Mouse (Mus musculus) forebrain, embryonic 16.5 days (tissue): ENCODE measurements around the gene Uchl4. TPM values are rescaled to one million over a fixed set of nuclear protein-coding genes. Genes with fewer than 3 reads are reported as not detected.

Experiments
- ATAC-seq: fragments of 200-750 bp; cut with Nextera tagmentation; 2 replicates; pipeline ENCODE4 v1.8.0; 2017; ENCODE audit warnings: mild to moderate bottlenecking, moderate library complexity
- H3K27ac ChIP-seq: fragments of 300-500 bp; sonication (generic); 2 replicates; pipeline ENCODE4 v1.5.1; 2014; ENCODE audit warnings: low read length, control low read depth
- H3K27me3 ChIP-seq: fragments of 300-500 bp; sonication (generic); replicated peaks from 2 replicates; pipeline ENCODE4 v1.6.1; 2014; ENCODE audit warnings: low read length; ENCODE audit not compliant: control insufficient read depth, insufficient read depth
- H3K36me3 ChIP-seq: fragments of 300-500 bp; sonication (generic); 2 replicates; pipeline ENCODE4 v1.6.1; 2014; ENCODE audit not compliant: control insufficient read depth, insufficient read depth
- H3K4me1 ChIP-seq: fragments of 300-500 bp; sonication (generic); replicated peaks from 2 replicates; pipeline ENCODE4 v1.6.1; 2014; ENCODE audit warnings: low read length; ENCODE audit not compliant: control insufficient read depth, insufficient read depth
- H3K4me2 ChIP-seq: fragments of 300-500 bp; sonication (generic); 2 replicates; pipeline ENCODE4 v1.6.1; 2014; ENCODE audit warnings: mild to moderate bottlenecking, low read length, control low read depth
- H3K4me3 ChIP-seq: fragments of 300-500 bp; sonication (generic); replicated peaks from 2 replicates; pipeline ENCODE4 v1.5.1; 2014; ENCODE audit warnings: mild to moderate bottlenecking, low read length, control low read depth
- H3K9ac ChIP-seq: fragments of 300-500 bp; sonication (generic); replicated peaks from 2 replicates; pipeline ENCODE4 v1.6.1; 2014; ENCODE audit warnings: low read depth, low read length, control low read depth
- H3K9me3 ChIP-seq: fragments of 300-500 bp; sonication (generic); 2 replicates; pipeline ENCODE4 v1.6.1; 2016; ENCODE audit warnings: low read length; ENCODE audit not compliant: control insufficient read depth
- WGBS: fragments of 180-500 bp; shearing (Covaris S2); extraction: QIAGEN DNeasy Blood & Tissue Kit; methylation state at CpG from one replicate; pipeline ENCODE4 v1.1.7; 2014; 5-methylcytosine and 5-hydroxymethylcytosine counted together
- microRNA-seq: library from miRNA; unstranded; fragments of <30 nt; microRNA quantifications from one replicate; pipeline ENCODE4, GENCODE M21; 2017
- polyA plus RNA-seq: library from polyadenylated mRNA; unstranded; fragments of >200 nt; fragmentation: Nextera tagmentation; extraction: Ambion mirVana; gene quantifications from 2 replicates; pipeline ENCODE4 v1.2.1, GENCODE M21; 2015

Gene Uchl4
- polyA plus RNA-seq, 1 experiment from 2014 or later: 2.4 TPM

DNA sequence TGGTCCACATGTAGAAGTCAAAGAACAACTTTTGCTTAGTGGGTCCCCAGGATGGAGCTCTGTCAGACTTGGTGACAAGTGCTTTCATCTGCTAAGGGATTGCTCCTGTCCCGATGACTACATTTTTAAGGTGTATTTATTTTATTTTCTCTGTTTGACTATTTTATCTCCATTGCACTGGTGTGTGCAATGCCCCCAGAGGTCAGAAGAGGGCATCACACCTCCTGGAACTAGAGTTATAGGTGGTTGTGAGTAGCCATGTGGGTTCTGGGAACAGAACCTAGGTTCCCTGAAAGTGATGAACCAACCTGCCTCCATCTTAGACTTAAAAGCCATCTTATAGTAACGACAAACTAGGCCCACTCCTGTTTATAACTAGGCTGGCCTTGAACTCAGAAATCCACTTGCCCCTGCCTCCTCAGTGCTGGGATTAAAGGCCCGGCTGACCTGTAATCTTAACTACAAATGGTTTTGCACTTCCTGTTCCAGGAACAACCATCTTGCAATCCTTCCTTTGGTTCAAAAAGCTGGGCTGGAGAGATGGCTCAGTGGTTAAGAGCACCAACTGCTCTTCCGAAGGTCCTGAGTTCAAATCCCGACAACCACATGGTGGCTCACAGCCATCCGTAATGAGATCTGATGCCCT is 43.8 kb downstream of the Uchl4 start:
- no peak for ATAC-seq
- Histone ChIP-seq H3K27me3 (no peaks in the 10 kb centered on the region), H3K4me3 (no peak overlapping the region), H3K36me3 (no peaks in the 10 kb centered on the region), H3K9me3 (no peaks in the 10 kb centered on the region), H3K4me2 (no peak overlapping the region), H3K27ac (no peak overlapping the region), H3K9ac (no peak overlapping the region), H3K4me1 (peaks cover 9% of the 10 kb centered on the region)
- WGBS: 94% methylated on average over 6 of the region's 6 CpGs

DNA sequence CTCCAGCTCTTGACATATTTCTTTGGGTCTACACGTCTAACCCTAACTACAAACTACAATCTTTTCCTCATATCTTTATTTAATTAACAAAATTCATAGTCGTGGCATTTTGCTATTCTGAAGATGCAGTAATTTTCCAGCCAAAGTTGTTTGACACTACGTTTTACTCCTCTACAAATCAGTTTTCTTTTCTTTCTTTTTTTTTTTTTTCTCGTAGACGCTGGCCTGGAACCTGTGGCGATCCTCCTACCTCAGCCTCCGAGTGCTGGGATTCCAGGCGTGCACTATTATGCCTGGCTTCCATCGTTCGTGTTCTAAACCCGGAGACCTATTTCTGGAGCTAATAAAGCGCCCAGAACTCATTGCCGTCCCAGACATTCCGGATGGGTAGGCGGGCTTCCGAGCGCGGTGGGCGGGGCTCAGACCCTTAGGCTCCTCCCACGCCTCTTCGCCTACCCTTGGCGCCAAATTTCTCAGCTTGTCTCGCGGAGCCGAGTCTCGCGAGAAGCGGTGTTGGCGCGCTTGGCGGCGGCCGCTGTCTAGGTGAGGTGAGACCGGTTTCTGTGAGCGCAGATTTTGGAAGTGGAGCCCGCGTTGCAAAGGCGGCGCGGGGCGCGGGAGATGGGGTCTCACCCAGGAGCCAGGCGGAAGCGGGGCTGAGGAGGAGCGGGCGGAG is 46.2 kb downstream of the Uchl4 start, which contains the start of gene Tipin:
Tipin (plus strand) TSS at position 477 of the 676 bp plus-strand sequence.
- Histone ChIP-seq H3K4me1 (peaks cover 9% of the 10 kb centered on the region), H3K27ac (peak within 1 kb of the TSS; percentile 91), H3K4me2 (peak within 1 kb of the TSS; percentile 75), H3K9me3 (no peaks in the 10 kb centered on the region), H3K9ac (peak within 1 kb of the TSS; percentile 95), H3K36me3 (no peaks in the 10 kb centered on the region), H3K4me3 (peak within 1 kb of the TSS; percentile 91), H3K27me3 (no peaks in the 10 kb centered on the region)
- 3% methylated on average over 46 of the region's 46 CpGs for WGBS
- ATAC-seq: peak; percentile 98

DNA sequence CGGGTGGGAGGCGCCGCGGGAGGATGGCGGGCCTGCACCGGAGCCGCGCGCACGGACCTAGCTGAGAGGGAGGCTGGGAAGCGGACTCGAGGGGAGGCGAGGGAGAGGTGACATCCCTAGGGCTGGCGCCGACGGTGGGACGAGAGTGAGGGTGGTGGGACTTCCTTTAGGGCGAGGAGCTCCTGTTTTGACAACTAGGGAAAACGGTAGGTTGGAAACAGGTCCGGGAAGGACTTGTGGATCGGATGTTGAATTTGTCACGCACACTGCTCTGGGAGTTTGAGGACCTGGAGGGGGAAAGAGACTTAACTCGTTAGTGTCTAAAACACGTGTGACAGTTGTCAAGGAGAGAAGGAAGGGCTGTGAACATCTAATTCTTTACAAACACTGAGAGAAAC is 46.8 kb downstream of the Uchl4 start:
- Histone ChIP-seq H3K4me3 (peak overlapping the region; percentile 91), H3K4me2 (peak overlapping the region; percentile 75), H3K4me1 (peaks cover 9% of the 10 kb centered on the region), H3K9ac (peak overlapping the region; percentile 95), H3K27ac (peak overlapping the region; percentile 91), H3K9me3 (no peaks in the 10 kb centered on the region), H3K27me3 (no peaks in the 10 kb centered on the region), H3K36me3 (no peaks in the 10 kb centered on the region)
- ATAC-seq: peak; percentile 92
- under 1% methylated on average over 24 of the region's 24 CpGs for WGBS

DNA sequence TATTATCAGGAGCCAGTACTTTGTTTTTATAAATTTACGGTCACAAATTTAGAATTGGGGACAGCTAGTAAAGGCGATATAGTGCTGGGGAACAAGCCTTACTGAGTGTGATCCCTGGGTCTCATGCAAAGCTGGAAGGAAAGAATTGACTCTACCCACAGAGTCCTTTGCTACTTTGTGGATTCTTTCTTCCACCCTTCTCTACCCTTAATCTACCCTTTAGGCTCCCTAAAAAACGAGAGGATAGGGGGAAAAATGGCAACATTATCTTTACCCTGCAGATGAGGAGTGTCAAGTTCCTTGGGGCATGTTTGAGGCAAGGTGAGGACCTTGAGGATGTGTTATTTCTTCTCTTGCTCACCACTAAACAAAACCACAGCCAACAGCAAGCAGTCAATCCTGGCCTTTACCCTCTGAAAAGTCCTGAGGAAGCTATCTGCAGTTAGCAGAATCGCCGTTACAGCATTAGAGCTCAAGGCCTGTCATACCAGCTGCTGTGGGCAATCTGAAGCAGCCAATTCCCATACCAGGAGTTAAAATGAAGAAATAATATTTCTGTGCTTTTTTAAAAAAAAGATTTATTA is 47.5 kb downstream of the Uchl4 start:
- Histone ChIP-seq H3K4me2 (peak overlapping the region; percentile 75), H3K4me1 (peaks cover 9% of the 10 kb centered on the region), H3K27me3 (no peaks in the 10 kb centered on the region), H3K9ac (peak overlapping the region; percentile 95), H3K9me3 (no peaks in the 10 kb centered on the region), H3K4me3 (peak overlapping the region; percentile 91), H3K36me3 (no peaks in the 10 kb centered on the region), H3K27ac (no peak overlapping the region)
- no peak for ATAC-seq
- 65% methylated on average over 5 of the region's 5 CpGs for WGBS

Small RNA genes lying within 50 kb of the gene (microRNA-seq; reads per million reads assigned to microRNA genes)
- gene Gm24106: not detected

Other genes with a start within 250 kb of the Uchl4 start
- gene Smad6, start 213.1 kb upstream of the Uchl4 start, polyA plus RNA-seq: 1.5 and 1.6 TPM in 2 replicates
- gene Lctl, start 118.1 kb upstream of the Uchl4 start, polyA plus RNA-seq: not detected in 2 replicates
- gene Zwilch, start 62.1 kb upstream of the Uchl4 start, polyA plus RNA-seq: 10.0 and 10.8 TPM in 2 replicates
- 714 and 781 TPM in 2 replicates for gene Rpl4, start 61.8 kb upstream of the Uchl4 start, polyA plus RNA-seq
- 31.5 and 35.3 TPM in 2 replicates for gene Snapc5, start 55.9 kb upstream of the Uchl4 start, polyA plus RNA-seq
- 53.6 and 54.6 TPM in 2 replicates for gene Map2k1, start 18.4 kb downstream of the Uchl4 start, polyA plus RNA-seq
- gene Tipin, start 46.4 kb downstream of the Uchl4 start, polyA plus RNA-seq: 106 and 120 TPM in 2 replicates
- 25.3 and 25.9 TPM in 2 replicates for gene Dis3l, start 106.1 kb downstream of the Uchl4 start, polyA plus RNA-seq
- 6.8 and 10.1 TPM in 2 replicates for gene Megf11, start 150.4 kb downstream of the Uchl4 start, polyA plus RNA-seq